Mouse (Mus musculus) neutrophil, adult 83 days (primary cell): ENCODE data around the gene Gm21679. TPM values are rescaled to one million over a fixed set of nuclear protein-coding genes. Genes with fewer than 3 reads are reported as not detected.

Experiments
- total RNA-seq, 2 experiments: library from RNA; stranded (reverse); gene quantifications; one replicate each; pipeline ENCODE4 v1.2.4; 2023

Gene Gm21679
- total RNA-seq, result not detected

DNA sequence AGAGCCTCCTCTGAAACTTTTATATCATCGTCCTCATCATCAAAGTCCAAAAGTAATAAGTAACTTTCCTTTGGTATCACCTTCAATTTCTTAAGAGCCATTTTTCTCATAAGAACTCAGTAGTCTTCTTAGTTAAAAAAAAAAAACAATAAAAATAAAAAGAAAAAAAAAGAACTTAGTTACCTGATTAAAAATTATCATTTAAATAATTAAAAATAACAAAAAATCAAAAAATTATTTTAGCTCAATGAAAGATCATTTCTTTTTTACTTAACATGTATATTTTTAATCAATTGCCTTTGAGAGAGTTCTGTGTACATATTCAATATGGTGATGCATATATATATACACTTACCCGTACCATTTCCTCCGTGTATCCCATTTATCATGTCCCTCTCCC, at the start of gene Gm21679:
Gm21679 (minus strand) TSS at position 101 of the 400 bp plus-strand sequence.

